9 mouse cellular contexts compared by ENCODE assay signal in the genomic region with DNA sequence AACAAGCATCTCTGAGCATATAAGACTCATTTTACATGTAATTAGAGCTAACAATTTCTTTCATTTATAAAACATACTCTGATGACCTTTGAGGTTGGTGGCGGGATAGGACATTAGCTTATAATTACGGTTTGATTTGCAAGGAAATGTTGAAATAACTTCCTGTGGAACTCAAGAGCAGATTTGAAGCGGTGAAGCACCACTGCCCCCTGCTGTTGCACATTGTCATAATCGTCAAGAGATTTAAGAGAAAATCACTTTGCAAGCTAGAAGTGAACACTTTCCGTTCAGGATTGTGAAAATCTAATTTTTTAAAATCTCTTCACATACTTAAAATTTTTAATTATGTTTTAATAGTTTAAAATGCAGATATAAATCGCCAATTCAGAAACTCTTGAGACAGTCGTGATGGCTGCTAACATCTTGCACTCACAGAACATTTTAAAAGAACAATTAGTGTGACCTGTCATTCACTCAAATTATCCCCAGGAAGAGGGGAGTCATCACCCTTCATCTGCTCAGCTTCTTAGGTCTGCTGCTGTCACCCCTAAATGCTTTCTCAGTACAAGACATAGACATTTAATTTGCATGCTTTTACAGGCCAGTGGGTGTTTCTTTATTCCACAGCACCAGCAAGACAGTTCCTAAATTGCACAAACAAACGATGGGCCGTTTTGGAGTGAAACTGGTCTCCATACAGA.
A peak's percentile ranks its signal among the peaks of the same experiment; 100 is the strongest.
DNase-seq lines count a peak whose midpoint lies in the region; TF ChIP-seq lines count a peak whose summit lies in the region.
"Had no signal": no experiment of that assay in that cellular context is flagged by ENCODE, and none has a peak within 500 bp of the region (broad histone marks: within the 10 kb centered on the region; RNA-seq: fewer than 3 reads in every experiment).

No protein-coding gene starts in this region.

- TF ChIP-seq CTCF in cerebellum, adult 2 months (IDR thresholded peaks at IDR 0.05; ENCODE audit: borderline replicate concordance, insufficient read depth, low read depth, low read length) = peak; percentile 57; the same call in 1 of the 2 replicates

- H3K27me3 ChIP-seq in cerebellum, adult 2 months (ENCODE audit: control insufficient read depth, insufficient read depth, low read length) = no peaks in the 10 kb centered on the region
- H3K27me3 ChIP-seq: heart, embryonic 15.5 days had no signal

- no peaks in the 10 kb centered on the region for H3K4me1 ChIP-seq in cerebellum, adult 2 months (ENCODE audit: control insufficient read depth, insufficient read depth, low read length)
- H3K4me1 ChIP-seq: heart, embryonic 15.5 days had no signal

- WGBS in cerebellum, adult 2 months = 15% methylated on average over 9 of the region's 9 CpGs

- H3K27ac ChIP-seq in cerebellum, adult 2 months (ENCODE audit: insufficient read depth, low read length) = no peak overlapping the region
- H3K27ac ChIP-seq: heart, embryonic 15.5 days had no signal

- H3K4me3 ChIP-seq in cerebellum, adult 2 months (replicated peaks; ENCODE audit: insufficient read depth, low read depth, low read length) = no peak overlapping the region
- H3K4me3 ChIP-seq: heart, embryonic 15.5 days had no signal

- DNase-seq in cerebellum, adult 2 months = peak; percentile 11 to 25
- DNase-seq in cerebellum, adult 11-12 months = no peak
- DNase-seq in B cell, adult 2 months = peak; percentile 6 to 28
- peak; percentile 10 for DNase-seq in cerebellum, adult 8-10 months
- peak; percentile 74 to 80 for DNase-seq in frontal cortex, postnatal 36 days (ENCODE audit: low spot score in 2 of 2)
- DNase-seq in kidney, postnatal 4 days = peak; percentile 88 to 89
- peak; percentile 52 for DNase-seq in lung, postnatal 25 days (ENCODE audit: low spot score)
- DNase-seq in thymus, postnatal 25 days = peak; percentile 6

- TF ChIP-seq POLR2A in cerebellum, adult 2 months (IDR thresholded peaks at IDR 0.05; ENCODE audit: borderline replicate concordance, insufficient read depth, low read length) = no peak
